8 mouse cellular contexts compared by ENCODE assay signal in genomic region chr14:105894971-105895873, GRCm38 (mm10). TPM values are rescaled to one million over a fixed set of nuclear protein-coding genes. Genes with fewer than 3 reads are reported as not detected.
DNase-seq lines count a peak whose midpoint lies in the region; ATAC-seq lines count a peak whose summit lies in the region.

No protein-coding gene starts in this region.

- H3K4me2 ChIP-seq in hindbrain, embryonic 11.5 days (replicated peaks; ENCODE audit: low read depth, low read length): peak overlapping the region; percentile 86

- 1% methylated on average over 34 of the region's 36 CpGs for WGBS in hindbrain, embryonic 11.5 days

- H3K36me3 ChIP-seq in hindbrain, embryonic 11.5 days (ENCODE audit: control insufficient read depth, insufficient read depth, low read length): no peaks in the 10 kb centered on the region

- H3K9ac ChIP-seq in hindbrain, embryonic 11.5 days (ENCODE audit: low read depth, low read length): peak overlapping the region; percentile 90

- peak; percentile 0; the same call in 1 of the 2 replicates for ATAC-seq in frontal cortex, adult (ENCODE audit: low TSS enrichment)
- no peak for ATAC-seq in hindbrain, embryonic 11.5 days (ENCODE audit: low FRiP score)

- no peaks in the 10 kb centered on the region for H3K27me3 ChIP-seq in hindbrain, embryonic 11.5 days (ENCODE audit: control insufficient read depth, insufficient read depth, low read length)

- no peaks in the 10 kb centered on the region for H3K9me3 ChIP-seq in hindbrain, embryonic 11.5 days (ENCODE audit: control insufficient read depth, low read length)

- H3K4me3 ChIP-seq in hindbrain, embryonic 11.5 days (ENCODE audit: low read depth, low read length): peak overlapping the region; percentile 90

- peak overlapping the region; percentile 100 for H3K27ac ChIP-seq in hindbrain, embryonic 11.5 days (ENCODE audit: low read depth, low read length)

- peak; percentile 82 for DNase-seq in NIH3T3 (ENCODE audit: low read depth)
- DNase-seq in cerebellum, adult 8-10 months: peak; percentile 53
- DNase-seq in hindbrain, embryonic 11.5 days (ENCODE audit: low spot score): peak; percentile 71
- peak; percentile 49 to 51 for DNase-seq in layer of hippocampus, postnatal 14 days (ENCODE audit: low spot score in 2 of 2)
- peak; percentile 55 for DNase-seq in lung, postnatal 14 days
- DNase-seq in right cerebral cortex, adult 18-20 months: peak; percentile 53
- DNase-seq in urinary bladder, postnatal 25 days (ENCODE audit: low spot score): peak; percentile 29

- H3K4me1 ChIP-seq in hindbrain, embryonic 11.5 days (replicated peaks; ENCODE audit: control insufficient read depth, insufficient read depth, low read length): 0 out of 2 replicates have a peak, but pooled peaks cover 2% of the 10 kb centered on the region

RNA-seq across cellular contexts. Expression of gene Spry2, which starts 1.4 kb away (rescaled TPM):
- polyA plus RNA-seq in hindbrain, embryonic 11.5 days (2014; fragmentation: Nextera tagmentation; extraction: Ambion mirVana): 37.4 and 37.7 TPM in 2 replicates
- total RNA-seq in layer of hippocampus, postnatal 14 days (2021): 10 to 100 TPM; 60.5 to 75.1 TPM

Comparison
In these comparisons a context has a peak if more than half of its experiments do, and no peak if none do; other contexts are left out.
1. DNase-seq: peak in every context shown above with its lines; median percentile 82 in NIH3T3; 71 in hindbrain, embryonic 11.5 days; 55 in lung, postnatal 14 days; 53 in cerebellum, adult 8-10 months; 53 in right cerebral cortex, adult 18-20 months; 50 in layer of hippocampus, postnatal 14 days; 29 in urinary bladder, postnatal 25 days.